Mouse (Mus musculus) embryo, embryonic 11.5 days (tissue): Measurements from ENCODE around the gene Ott.
"Not testable (repeated sequence)": the region's sequence is repeated elsewhere in the genome, so short reads cannot be mapped to it uniquely, and the experiment has no call there.

Experiments used
- DNase-seq: peaks from one replicate; pipeline ENCODE4 v3.0.0-alpha.2; 2012; ENCODE audit warnings: low read depth, low spot score

The Ott gene

GRCm38 (mm10) chrX:149073982-149074381, at the start of gene Ott:
TSS of gene Ott (plus strand) at chrX:149074282.
- not testable (repeated sequence) for DNase-seq
